ENCODE assay signal across 19 mouse cellular contexts in the genomic region with DNA sequence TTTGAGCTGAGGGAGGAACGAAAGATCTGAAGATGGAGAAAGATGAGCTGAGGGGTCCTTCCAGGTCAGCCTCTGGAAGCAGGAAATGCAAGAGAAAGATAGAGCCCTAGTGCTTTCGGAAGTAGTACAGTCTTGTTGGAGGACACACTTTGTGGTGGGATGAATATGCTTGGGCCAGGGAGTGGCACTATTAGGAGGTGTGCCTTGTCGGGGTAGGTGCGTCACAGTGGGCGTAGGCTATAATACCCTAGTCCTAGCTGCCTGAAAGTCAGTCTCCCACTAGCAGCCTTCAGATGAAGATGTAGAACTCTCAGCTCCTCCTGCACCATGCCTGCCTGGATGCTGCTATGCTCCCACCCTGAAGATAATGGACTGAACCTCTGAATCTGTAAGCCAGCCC.
"Had no signal": no experiment of that assay in that cellular context is flagged by ENCODE, and none has a peak within 500 bp of the region (broad histone marks: within the 10 kb centered on the region; RNA-seq: fewer than 3 reads in every experiment).

No protein-coding gene starts in this region.

- H3K4me2 ChIP-seq: hindbrain, embryonic 13.5 days; hindbrain, embryonic 15.5 days; intestine, embryonic 15.5 days; limb, embryonic 13.5 days; limb, embryonic 15.5 days; liver, embryonic 12.5 days had no signal

- ATAC-seq: hindbrain, postnatal 0 days; intestine, embryonic 15.5 days; intestine, postnatal 0 days; liver, embryonic 12.5 days had no signal

- H3K27me3 ChIP-seq: hindbrain, embryonic 13.5 days; hindbrain, embryonic 15.5 days; intestine, embryonic 15.5 days; limb, embryonic 13.5 days; limb, embryonic 15.5 days; liver, embryonic 12.5 days had no signal

- H3K27ac ChIP-seq: hindbrain, embryonic 13.5 days; hindbrain, embryonic 15.5 days; hindbrain, postnatal 0 days; intestine, embryonic 15.5 days; limb, embryonic 13.5 days; limb, embryonic 15.5 days; liver, embryonic 12.5 days; liver, embryonic 14.5 days had no signal

- H3K9ac ChIP-seq: hindbrain, embryonic 13.5 days; hindbrain, embryonic 15.5 days; intestine, embryonic 15.5 days; limb, embryonic 13.5 days; limb, embryonic 15.5 days; liver, embryonic 12.5 days; liver, embryonic 14.5 days had no signal

- H3K4me1 ChIP-seq: hindbrain, embryonic 15.5 days; liver, embryonic 12.5 days had no signal

- H3K9me3 ChIP-seq: hindbrain, embryonic 13.5 days; hindbrain, embryonic 15.5 days; intestine, embryonic 15.5 days; limb, embryonic 13.5 days; limb, embryonic 15.5 days; liver, embryonic 12.5 days had no signal

- DNase-seq: gastrocnemius, postnatal 14 days; gastrocnemius, postnatal 36 days; heart, adult 18-20 months; kidney, adult 18-20 months; kidney, adult 8-10 months; kidney, postnatal 10 days; kidney, postnatal 25 days; layer of hippocampus, adult 9-11 months; layer of hippocampus, postnatal 36 days; left cerebral cortex, postnatal 4 days had no signal

- H3K4me3 ChIP-seq: hindbrain, embryonic 13.5 days; hindbrain, embryonic 15.5 days; intestine, embryonic 15.5 days; limb, embryonic 13.5 days; limb, embryonic 15.5 days; liver, embryonic 12.5 days had no signal

- H3K36me3 ChIP-seq: hindbrain, embryonic 13.5 days; hindbrain, embryonic 15.5 days; intestine, embryonic 15.5 days; limb, embryonic 13.5 days; limb, embryonic 15.5 days; liver, embryonic 12.5 days had no signal
